Mouse (Mus musculus): ENCODE data around the gene Slc3a2.

DNA sequence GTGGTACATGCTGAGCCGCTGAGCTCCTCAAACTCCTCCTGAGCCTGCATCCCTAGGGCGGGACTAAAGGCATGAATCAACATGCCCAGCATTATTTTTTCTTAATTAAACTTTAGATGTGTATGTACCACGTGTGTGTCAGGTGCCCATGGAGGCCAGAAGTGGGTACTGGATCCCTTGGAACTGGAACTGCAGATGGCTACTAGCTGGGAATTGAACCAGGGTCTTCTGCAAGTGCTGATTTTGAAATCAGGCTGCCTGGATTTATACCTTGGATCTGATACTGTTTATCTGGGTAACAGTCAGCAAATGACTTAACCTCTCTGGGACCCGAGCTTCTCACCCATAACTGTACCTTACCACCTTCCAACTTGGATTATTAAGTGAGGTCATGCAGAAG lies 1.1 kb downstream of the Slc3a2 start:
- TF ChIP-seq POLR2A (IDR thresholded peaks at IDR 0.05; ENCODE audit: insufficient read depth, low read depth, low read length) (no peak), EP300 (IDR thresholded peaks at IDR 0.05; ENCODE audit: insufficient read depth, low read depth, low read length) (no peak), CTCF (IDR thresholded peaks at IDR 0.05) (no peak)
